Mouse (Mus musculus) C2C12 (cell line): ENCODE data around the gene Txlng.

Experiments used
- CTCF ChIP-seq: IDR thresholded peaks from one replicate; pipeline ENCODE4 v1.5.1; 2011; ENCODE audit not compliant: control insufficient read depth, insufficient read depth, insufficient read length
- FOSL1 ChIP-seq: IDR thresholded peaks from one replicate; pipeline ENCODE4 v1.8.0; 2011; ENCODE audit warnings: mild to moderate bottlenecking, low read length; ENCODE audit not compliant: poor library complexity, insufficient read depth, severe bottlenecking
- MAX ChIP-seq: IDR thresholded peaks from one replicate; pipeline ENCODE4 v1.6.1; 2011; ENCODE audit warnings: mild to moderate bottlenecking, control low read depth
- MYOD1 ChIP-seq: IDR thresholded peaks from one replicate; pipeline ENCODE4 v1.6.1; 2011; ENCODE audit warnings: low read depth; ENCODE audit not compliant: control insufficient read depth, insufficient read length
- MYOG ChIP-seq: IDR thresholded peaks from one replicate; pipeline ENCODE4 v1.6.1; 2011; ENCODE audit not compliant: control insufficient read depth, insufficient read length; ENCODE audit errors: extremely low read depth
- USF1 ChIP-seq: IDR thresholded peaks from one replicate; pipeline ENCODE4 v1.6.1; 2011; ENCODE audit warnings: low read depth, mild to moderate bottlenecking, control low read depth, moderate library complexity

DNA sequence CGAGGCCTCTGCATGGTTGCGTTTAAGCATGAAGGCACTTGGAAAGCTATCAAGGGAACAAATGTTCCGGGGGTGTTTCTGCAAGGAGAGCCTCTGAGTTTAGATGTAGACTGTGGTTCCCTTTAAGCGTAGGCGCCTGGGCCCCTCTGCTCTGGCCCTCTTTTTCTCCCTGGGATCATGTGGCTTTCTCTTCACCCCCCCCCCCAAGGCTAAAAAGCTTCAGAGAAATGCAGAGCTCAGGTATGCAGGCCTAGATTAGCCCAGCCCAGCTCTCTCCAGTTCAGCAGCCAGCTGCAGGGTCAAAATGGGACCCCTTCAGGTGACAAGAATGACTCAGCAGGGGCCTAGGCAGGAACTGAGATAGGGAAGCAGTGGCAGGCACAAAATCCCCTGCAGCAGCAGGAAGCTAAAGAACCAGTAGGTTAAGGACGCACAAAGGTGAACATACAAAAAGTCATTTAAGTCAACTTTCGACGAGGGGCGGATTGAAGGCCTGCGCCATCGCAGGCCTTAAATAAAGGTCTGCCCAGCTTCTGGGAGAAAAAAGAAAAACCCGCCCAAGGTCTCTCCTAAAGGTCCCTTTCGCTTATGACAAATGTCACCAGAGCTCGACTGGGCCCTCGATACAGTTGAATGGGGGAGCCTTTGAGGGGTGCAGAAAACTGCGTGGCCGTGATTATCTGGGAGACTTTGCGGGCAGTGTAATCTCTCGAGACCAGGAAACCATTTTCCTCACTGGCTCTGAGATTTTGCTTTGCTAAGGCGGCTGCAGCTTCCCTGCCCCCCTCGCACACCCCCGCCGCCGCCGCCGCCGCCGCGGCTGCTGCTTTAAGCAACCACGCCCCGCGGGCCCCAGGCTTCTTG lies 69.8 kb downstream of the Txlng start:
- no peak for TF ChIP-seq CTCF
- TF ChIP-seq MYOD1 = no peak
- no peak for TF ChIP-seq FOSL1
- TF ChIP-seq MAX = no peak
- TF ChIP-seq USF1 = no peak
- TF ChIP-seq MYOG = no peak
